Mouse (Mus musculus): ENCODE data around the gene Zfp648. TPM values are rescaled to one million over a fixed set of nuclear protein-coding genes. Genes with fewer than 3 reads are reported as not detected.

The Zfp648 gene
- polyA plus RNA-seq, 1 experiment from 2014 or later: not detected

GRCm38 (mm10) chr1:154189842-154190530, 11.0 kb upstream of the Zfp648 start:
- no peaks in the 10 kb centered on the region; a peak in 1 of 4 replicates for H3K4me1 ChIP-seq (ENCODE audit: control insufficient read depth in 2 of 2, insufficient read depth in 2 of 2, low read length in 2 of 2)

GRCm38 (mm10) chr1:154198896-154199295, 2.1 kb upstream of the Zfp648 start:
- H3K4me1 ChIP-seq (ENCODE audit: control insufficient read depth in 2 of 2, insufficient read depth in 2 of 2, low read length in 2 of 2): peaks cover 0 to 3% of the 10 kb centered on the region in 2 experiments; a peak in 1 of 4 replicates
- H3K27me3 ChIP-seq (ENCODE audit: control insufficient read depth, insufficient read depth, low read length): peaks cover 14% of the 10 kb centered on the region
- H3K9ac ChIP-seq (ENCODE audit: low read length): no peak overlapping the region
- no peak overlapping the region for H3K4me2 ChIP-seq (ENCODE audit: low read length)
- no peaks in the 10 kb centered on the region for H3K36me3 ChIP-seq (ENCODE audit: control insufficient read depth, insufficient read depth, low read length)
- no peaks in the 10 kb centered on the region for H3K9me3 ChIP-seq (ENCODE audit: control insufficient read depth, low read length)
- WGBS: 89% methylated on average over 10 of the region's 10 CpGs
- H3K27ac ChIP-seq (replicated peaks in 1 of 2; ENCODE audit: control insufficient read depth in 1 of 2, insufficient read depth in 1 of 2, low read depth in 2 of 2, low read length in 2 of 2): no peak overlapping the region
- H3K4me3 ChIP-seq (ENCODE audit: control insufficient read depth in 1 of 2, insufficient read depth in 1 of 2, low read depth in 1 of 2, low read length in 2 of 2): no peak overlapping the region
- no peak for ATAC-seq (ENCODE audit: insufficient number of reproducible peaks, insufficient read depth, low FRiP score, low read depth)

More at GRCm38 (mm10) chr1:154189842-154190530, 11.0 kb upstream of the Zfp648 start:
- no peak for ATAC-seq (ENCODE audit: insufficient number of reproducible peaks, insufficient read depth, low FRiP score, low read depth)
- Histone ChIP-seq H3K27ac (replicated peaks in 1 of 2; ENCODE audit: control insufficient read depth in 1 of 2, insufficient read depth in 1 of 2, low read depth in 2 of 2, low read length in 2 of 2) (no peak overlapping the region), H3K4me2 (ENCODE audit: low read length) (no peak overlapping the region), H3K9me3 (ENCODE audit: control insufficient read depth, low read length) (no peaks in the 10 kb centered on the region), H3K27me3 (ENCODE audit: control insufficient read depth, insufficient read depth, low read length) (no peaks in the 10 kb centered on the region), H3K4me3 (ENCODE audit: control insufficient read depth in 1 of 2, insufficient read depth in 1 of 2, low read depth in 1 of 2, low read length in 2 of 2) (no peak overlapping the region), H3K9ac (ENCODE audit: low read length) (no peak overlapping the region), H3K36me3 (ENCODE audit: control insufficient read depth, insufficient read depth, low read length) (no peaks in the 10 kb centered on the region)
- 64% methylated on average over 14 of the region's 18 CpGs for WGBS

- peaks cover 42% of the 10 kb centered on the region for H3K27me3 ChIP-seq (ENCODE audit: control insufficient read depth, insufficient read depth, low read length)
- H3K9ac ChIP-seq (ENCODE audit: low read length): no peak overlapping the region
- no peak overlapping the region for H3K4me3 ChIP-seq (ENCODE audit: control insufficient read depth in 1 of 2, insufficient read depth in 1 of 2, low read depth in 1 of 2, low read length in 2 of 2)
- no peaks in the 10 kb centered on the region for H3K9me3 ChIP-seq (ENCODE audit: control insufficient read depth, low read length)
- peaks cover 6% of the 10 kb centered on the region in 2 experiments; a peak in 2 of 4 replicates for H3K4me1 ChIP-seq (ENCODE audit: control insufficient read depth in 2 of 2, insufficient read depth in 2 of 2, low read length in 2 of 2)
- no peak for ATAC-seq (ENCODE audit: insufficient number of reproducible peaks, insufficient read depth, low FRiP score, low read depth)
- 78% methylated on average over 8 of the region's 8 CpGs for WGBS
- H3K4me2 ChIP-seq (ENCODE audit: low read length): no peak overlapping the region
- no peaks in the 10 kb centered on the region for H3K36me3 ChIP-seq (ENCODE audit: control insufficient read depth, insufficient read depth, low read length)
- no peak overlapping the region for H3K27ac ChIP-seq (replicated peaks in 1 of 2; ENCODE audit: control insufficient read depth in 1 of 2, insufficient read depth in 1 of 2, low read depth in 2 of 2, low read length in 2 of 2)
These were observed 1.6 kb downstream of the Zfp648 start for GRCm38 (mm10) chr1:154202580-154202979.

GRCm38 (mm10) chr1:154203386-154203785, 2.4 kb downstream of the Zfp648 start:
- Histone ChIP-seq H3K27me3 (ENCODE audit: control insufficient read depth, insufficient read depth, low read length) (peaks cover 42% of the 10 kb centered on the region), H3K4me2 (ENCODE audit: low read length) (no peak overlapping the region), H3K27ac (replicated peaks in 1 of 2; ENCODE audit: control insufficient read depth in 1 of 2, insufficient read depth in 1 of 2, low read depth in 2 of 2, low read length in 2 of 2) (no peak overlapping the region), H3K36me3 (ENCODE audit: control insufficient read depth, insufficient read depth, low read length) (no peaks in the 10 kb centered on the region), H3K4me3 (ENCODE audit: control insufficient read depth in 1 of 2, insufficient read depth in 1 of 2, low read depth in 1 of 2, low read length in 2 of 2) (no peak overlapping the region), H3K9ac (ENCODE audit: low read length) (no peak overlapping the region), H3K4me1 (ENCODE audit: control insufficient read depth in 2 of 2, insufficient read depth in 2 of 2, low read length in 2 of 2) (peaks cover 6% of the 10 kb centered on the region in 2 experiments; a peak in 2 of 4 replicates), H3K9me3 (ENCODE audit: control insufficient read depth, low read length) (no peaks in the 10 kb centered on the region)
- no peak for ATAC-seq (ENCODE audit: insufficient number of reproducible peaks, insufficient read depth, low FRiP score, low read depth)
- WGBS: 87% methylated on average over 5 of the region's 5 CpGs

GRCm38 (mm10) chr1:154204652-154205573, 3.9 kb downstream of the Zfp648 start:
- H3K4me1 ChIP-seq (ENCODE audit: control insufficient read depth in 2 of 2, insufficient read depth in 2 of 2, low read length in 2 of 2): peaks cover 6% of the 10 kb centered on the region in 2 experiments; a peak in 2 of 4 replicates
- 11% methylated on average over 66 of the region's 66 CpGs for WGBS

GRCm38 (mm10) chr1:154219991-154220390, 19.0 kb downstream of the Zfp648 start:
- H3K9me3 ChIP-seq (ENCODE audit: control insufficient read depth, low read length): no peaks in the 10 kb centered on the region
- H3K4me3 ChIP-seq (ENCODE audit: control insufficient read depth in 1 of 2, insufficient read depth in 1 of 2, low read depth in 1 of 2, low read length in 2 of 2): no peak overlapping the region
- no peak for ATAC-seq (ENCODE audit: insufficient number of reproducible peaks, insufficient read depth, low FRiP score, low read depth)
- H3K27me3 ChIP-seq (ENCODE audit: control insufficient read depth, insufficient read depth, low read length): no peaks in the 10 kb centered on the region
- no peak overlapping the region for H3K9ac ChIP-seq (ENCODE audit: low read length)
- no peak overlapping the region for H3K27ac ChIP-seq (replicated peaks in 1 of 2; ENCODE audit: control insufficient read depth in 1 of 2, insufficient read depth in 1 of 2, low read depth in 2 of 2, low read length in 2 of 2)
- whole genome bisulfite sequencing: 84% methylated on average over 2 of the region's 2 CpGs
- no peak overlapping the region for H3K4me2 ChIP-seq (ENCODE audit: low read length)
- no peaks in the 10 kb centered on the region for H3K4me1 ChIP-seq (ENCODE audit: control insufficient read depth in 2 of 2, insufficient read depth in 2 of 2, low read length in 2 of 2)
- H3K36me3 ChIP-seq (ENCODE audit: control insufficient read depth, insufficient read depth, low read length): no peaks in the 10 kb centered on the region

More at GRCm38 (mm10) chr1:154204652-154205573, 3.9 kb downstream of the Zfp648 start:
- H3K9me3 ChIP-seq (ENCODE audit: control insufficient read depth, low read length): no peaks in the 10 kb centered on the region
- H3K9ac ChIP-seq (ENCODE audit: low read length): no peak overlapping the region
- peak overlapping the region; percentile 61 for H3K4me2 ChIP-seq (ENCODE audit: low read length)
- H3K27me3 ChIP-seq (ENCODE audit: control insufficient read depth, insufficient read depth, low read length): peaks cover 42% of the 10 kb centered on the region
- H3K27ac ChIP-seq (replicated peaks in 1 of 2; ENCODE audit: control insufficient read depth in 1 of 2, insufficient read depth in 1 of 2, low read depth in 2 of 2, low read length in 2 of 2): no peak overlapping the region
- peak; percentile 39; the same call in 1 of the 2 replicates for ATAC-seq (ENCODE audit: insufficient number of reproducible peaks, insufficient read depth, low FRiP score, low read depth)
- H3K4me3 ChIP-seq (ENCODE audit: control insufficient read depth in 1 of 2, insufficient read depth in 1 of 2, low read depth in 1 of 2, low read length in 2 of 2): peak overlapping the region; percentile 28 to 31
- no peaks in the 10 kb centered on the region for H3K36me3 ChIP-seq (ENCODE audit: control insufficient read depth, insufficient read depth, low read length)

- no peaks in the 10 kb centered on the region for H3K9me3 ChIP-seq (ENCODE audit: control insufficient read depth, low read length)
These were observed 19.6 kb downstream of the Zfp648 start for GRCm38 (mm10) chr1:154220566-154220965.

More at GRCm38 (mm10) chr1:154220566-154220965, 19.6 kb downstream of the Zfp648 start:
- Histone ChIP-seq H3K27me3 (ENCODE audit: control insufficient read depth, insufficient read depth, low read length) (no peaks in the 10 kb centered on the region), H3K36me3 (ENCODE audit: control insufficient read depth, insufficient read depth, low read length) (no peaks in the 10 kb centered on the region), H3K4me1 (ENCODE audit: control insufficient read depth in 2 of 2, insufficient read depth in 2 of 2, low read length in 2 of 2) (no peaks in the 10 kb centered on the region), H3K4me2 (ENCODE audit: low read length) (no peak overlapping the region), H3K4me3 (ENCODE audit: control insufficient read depth in 1 of 2, insufficient read depth in 1 of 2, low read depth in 1 of 2, low read length in 2 of 2) (no peak overlapping the region), H3K9ac (ENCODE audit: low read length) (no peak overlapping the region), H3K27ac (replicated peaks in 1 of 2; ENCODE audit: control insufficient read depth in 1 of 2, insufficient read depth in 1 of 2, low read depth in 2 of 2, low read length in 2 of 2) (no peak overlapping the region)
- 81% methylated on average over 3 of the region's 3 CpGs for WGBS
- no peak for ATAC-seq (ENCODE audit: insufficient number of reproducible peaks, insufficient read depth, low FRiP score, low read depth)
